Mouse (Mus musculus) G1E (cell line): Measurements from ENCODE around the gene Scfd2. TPM values are rescaled to one million over a fixed set of nuclear protein-coding genes. Genes with fewer than 3 reads are reported as not detected.

Experiments
- ATAC-seq: 2 replicates; pipeline ENCODE4 v1.8.0; 2016; ENCODE audit warnings: mild to moderate bottlenecking; ENCODE audit not compliant: insufficient number of reproducible peaks, poor library complexity, low FRiP score, severe bottlenecking; ENCODE audit errors: extremely low read depth
- DNase-seq: peaks from one replicate; pipeline ENCODE4 v3.0.0; 2012; ENCODE audit warnings: low spot score
- H3K27me3 ChIP-seq: 2 replicates; pipeline ENCODE4 v1.6.1; 2012; ENCODE audit warnings: mild to moderate bottlenecking, low read length, inconsistent platforms; ENCODE audit not compliant: insufficient read depth
- H3K36me3 ChIP-seq: replicated peaks from 2 replicates; pipeline ENCODE3; 2012; ENCODE audit warnings: mild to moderate bottlenecking, inconsistent platforms
- H3K4me1 ChIP-seq: 2 replicates; pipeline ENCODE4 v1.6.1; 2012; ENCODE audit warnings: low read depth, low read length, inconsistent platforms, mixed read lengths; ENCODE audit not compliant: insufficient read depth
- H3K4me3 ChIP-seq: 2 replicates; pipeline ENCODE4 v1.5.1; 2012; ENCODE audit warnings: low read depth, mild to moderate bottlenecking, inconsistent platforms, low read length, moderate library complexity, mixed read lengths
- H3K9me3 ChIP-seq: replicated peaks from 2 replicates; pipeline ENCODE4 v1.6.1; 2012; ENCODE audit warnings: inconsistent platforms
- CTCF ChIP-seq: IDR thresholded peaks from 2 replicates; pipeline ENCODE4 v1.5.1; 2012; ENCODE audit warnings: low read depth, low read length, inconsistent platforms, mixed read lengths
- GATA1 ChIP-seq: IDR thresholded peaks from 2 replicates; pipeline ENCODE4 v1.6.1; 2012; ENCODE audit warnings: borderline replicate concordance, low read length, inconsistent platforms, mixed read lengths
- GATA2 ChIP-seq: IDR thresholded peaks from 2 replicates; pipeline ENCODE4 v1.6.1; 2012; ENCODE audit warnings: low read depth, low read length, inconsistent platforms, borderline replicate concordance
- POLR2AphosphoS5 ChIP-seq: IDR thresholded peaks from 2 replicates; pipeline ENCODE4 v1.6.1; 2012; ENCODE audit warnings: low read depth, low read length, inconsistent platforms; ENCODE audit not compliant: insufficient replicate concordance
- TAL1 ChIP-seq: conservative IDR thresholded peaks from 2 replicates; pipeline ENCODE4 v1.6.1; 2012; ENCODE audit warnings: low read depth, low read length, inconsistent platforms, mixed read lengths
- polyA plus RNA-seq: library from polyadenylated mRNA; stranded (reverse); fragments of >175 nt; gene quantifications from 2 replicates; pipeline ENCODE4 v1.2.3, GENCODE M21; 2012
- total RNA-seq, 2 experiments: library from RNA; stranded (forward) in 1 of 2; stranded (reverse) in 1 of 2; fragments of 200-1000 nt in 1 of 2; fragments of >200 nt in 1 of 2; fragmentation: Nextera tagmentation in 1 of 2; gene quantifications; 2 replicates each; pipeline ENCODE4 v1.2.3; 2014 to 2017

The Scfd2 gene
- total and polyA plus RNA-seq, 3 experiments: 5.1 to 12.3 (median 8.9) TPM

DNA sequence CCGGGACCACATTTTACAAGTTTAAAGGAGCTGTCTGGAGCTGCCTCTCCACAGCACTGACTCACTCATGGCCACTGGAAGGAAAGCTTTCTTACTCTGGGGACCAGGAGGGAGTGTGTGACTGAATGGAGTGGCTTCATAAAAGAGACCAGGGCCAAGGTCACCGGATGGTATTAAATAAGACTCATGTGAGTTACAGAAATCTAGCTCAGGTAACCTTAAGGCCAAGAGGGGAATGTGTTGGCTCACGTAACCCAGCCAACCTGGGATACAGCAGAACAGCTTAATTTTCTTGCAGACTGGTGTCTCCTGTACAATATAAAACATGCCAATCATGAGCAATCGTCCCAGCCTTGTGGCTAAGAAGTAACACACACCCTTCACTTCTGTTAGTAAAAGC lies 267.0 kb downstream of the Scfd2 start:
- no peaks in the 10 kb centered on the region for H3K36me3 ChIP-seq
- TF ChIP-seq POLR2AphosphoS5: no peak
- TF ChIP-seq CTCF: no peak
- TF ChIP-seq GATA2: no peak
- TF ChIP-seq GATA1: no peak
- TF ChIP-seq TAL1: no peak
- no peak overlapping the region for H3K4me3 ChIP-seq
- no peaks in the 10 kb centered on the region for H3K4me1 ChIP-seq
- no peaks in the 10 kb centered on the region; the same call in 1 of the 2 replicates for H3K27me3 ChIP-seq
- no peaks in the 10 kb centered on the region for H3K9me3 ChIP-seq
- ATAC-seq: no peak
- DNase-seq: no peak

DNA sequence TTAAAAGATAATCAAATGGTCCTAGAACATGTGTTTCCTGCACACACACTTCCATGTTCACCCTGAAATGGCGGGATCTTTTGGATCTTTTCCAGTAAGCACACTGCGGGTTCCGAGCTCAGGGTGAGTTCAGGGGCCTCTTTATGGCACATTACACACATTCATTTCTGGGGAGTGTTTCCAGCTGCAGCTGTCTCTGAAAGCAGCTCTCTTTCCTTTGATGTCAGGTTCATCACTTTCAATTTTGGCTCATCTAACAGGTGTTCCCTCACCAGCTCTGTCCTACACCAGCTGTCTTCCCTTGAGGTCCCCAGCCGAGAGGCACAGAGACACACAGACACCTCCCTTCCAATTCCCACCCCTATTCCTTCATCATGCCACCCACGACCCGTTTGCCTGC lies 270.5 kb downstream of the Scfd2 start:
- H3K4me1 ChIP-seq: no peaks in the 10 kb centered on the region
- H3K36me3 ChIP-seq: no peaks in the 10 kb centered on the region
- no peak overlapping the region for H3K4me3 ChIP-seq
- TF ChIP-seq CTCF: no peak
- no peak for TF ChIP-seq TAL1
- TF ChIP-seq GATA1: no peak
- TF ChIP-seq GATA2: no peak
- no peak for TF ChIP-seq POLR2AphosphoS5
- DNase-seq (no peak), ATAC-seq (no peak)
- H3K27me3 ChIP-seq: no peaks in the 10 kb centered on the region; the same call in 1 of the 2 replicates
- no peaks in the 10 kb centered on the region for H3K9me3 ChIP-seq

DNA sequence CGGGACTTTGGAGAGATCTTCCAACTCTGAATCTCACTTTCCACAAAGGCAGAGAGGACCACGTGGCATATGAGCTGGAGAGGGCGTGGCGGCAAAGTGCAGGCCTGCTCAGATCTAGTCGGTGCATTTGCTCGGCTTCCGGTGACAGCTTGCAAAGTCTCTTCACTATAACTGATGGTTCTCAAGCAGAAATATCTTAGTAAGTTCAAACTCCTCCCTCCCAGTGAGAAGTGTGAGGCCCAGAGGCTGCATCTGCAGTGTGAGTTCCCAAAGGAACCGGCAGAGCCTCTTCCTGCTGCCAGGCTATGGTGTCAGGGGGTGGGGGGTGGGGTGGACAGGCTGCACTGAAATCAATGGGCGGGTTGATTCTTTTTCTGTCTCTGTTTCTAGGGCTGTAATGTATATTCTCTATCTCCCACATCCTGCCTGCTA lies 271.2 kb downstream of the Scfd2 start:
- no peak for TF ChIP-seq GATA2
- no peak for TF ChIP-seq TAL1
- no peak for TF ChIP-seq POLR2AphosphoS5
- TF ChIP-seq CTCF: no peak
- no peak for TF ChIP-seq GATA1
- Histone ChIP-seq H3K4me3 (no peak overlapping the region), H3K36me3 (no peaks in the 10 kb centered on the region), H3K9me3 (no peaks in the 10 kb centered on the region), H3K27me3 (no peaks in the 10 kb centered on the region; the same call in 1 of the 2 replicates), H3K4me1 (no peaks in the 10 kb centered on the region)
- DNase-seq (no peak), ATAC-seq (no peak)

DNA sequence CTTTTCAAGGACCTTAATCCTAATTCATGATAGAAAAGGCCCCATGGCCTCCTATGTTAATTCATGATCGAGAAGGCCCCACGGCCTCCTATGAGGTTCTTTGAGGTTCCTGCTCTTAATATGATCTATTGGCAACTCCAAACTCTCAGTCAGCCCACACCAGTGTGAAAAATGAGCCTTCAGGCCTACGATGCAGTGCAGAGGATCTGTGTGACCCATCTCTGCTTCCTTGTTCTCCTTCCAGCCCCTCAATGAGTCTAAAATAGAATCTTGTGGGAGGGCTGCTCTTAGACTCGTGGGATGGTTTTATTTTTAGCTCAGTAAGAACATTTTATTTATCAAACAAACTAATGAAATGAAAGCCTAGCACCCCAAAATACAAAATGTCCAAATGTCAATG lies 274.9 kb downstream of the Scfd2 start:
- TF ChIP-seq CTCF: no peak
- no peak for TF ChIP-seq POLR2AphosphoS5
- TF ChIP-seq GATA1: no peak
- no peak for TF ChIP-seq TAL1
- TF ChIP-seq GATA2: no peak
- no peaks in the 10 kb centered on the region for H3K4me1 ChIP-seq
- DNase-seq (no peak), ATAC-seq (no peak)
- H3K9me3 ChIP-seq: no peaks in the 10 kb centered on the region
- no peaks in the 10 kb centered on the region for H3K36me3 ChIP-seq
- no peak overlapping the region for H3K4me3 ChIP-seq
- H3K27me3 ChIP-seq: no peaks in the 10 kb centered on the region; the same call in 1 of the 2 replicates

DNA sequence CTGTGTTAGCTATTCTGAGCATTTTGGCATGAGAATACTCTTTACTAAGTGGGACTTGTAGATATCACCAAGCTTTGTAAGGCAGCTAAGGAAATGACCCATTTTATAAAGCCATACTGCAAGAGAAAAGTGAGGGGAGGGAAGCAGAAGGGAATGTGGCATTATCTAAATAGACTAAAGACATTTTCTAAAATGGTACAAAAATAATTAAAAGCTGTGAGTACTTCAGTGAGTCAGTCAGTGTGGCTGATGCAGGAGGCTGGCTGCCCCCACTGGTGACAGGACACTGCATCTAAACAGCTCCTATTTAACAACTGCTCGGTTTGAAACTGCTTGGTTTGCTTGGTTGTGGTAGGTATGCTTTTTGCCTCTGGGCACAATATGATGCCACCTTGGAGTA lies 276.6 kb downstream of the Scfd2 start:
- H3K4me3 ChIP-seq: no peak overlapping the region
- no peaks in the 10 kb centered on the region for H3K9me3 ChIP-seq
- DNase-seq: no peak
- no peak for ATAC-seq
- TF ChIP-seq GATA2 (no peak), POLR2AphosphoS5 (no peak), GATA1 (no peak), TAL1 (no peak), CTCF (no peak)
- H3K36me3 ChIP-seq: no peaks in the 10 kb centered on the region
- no peaks in the 10 kb centered on the region; the same call in 1 of the 2 replicates for H3K27me3 ChIP-seq
- no peaks in the 10 kb centered on the region for H3K4me1 ChIP-seq

DNA sequence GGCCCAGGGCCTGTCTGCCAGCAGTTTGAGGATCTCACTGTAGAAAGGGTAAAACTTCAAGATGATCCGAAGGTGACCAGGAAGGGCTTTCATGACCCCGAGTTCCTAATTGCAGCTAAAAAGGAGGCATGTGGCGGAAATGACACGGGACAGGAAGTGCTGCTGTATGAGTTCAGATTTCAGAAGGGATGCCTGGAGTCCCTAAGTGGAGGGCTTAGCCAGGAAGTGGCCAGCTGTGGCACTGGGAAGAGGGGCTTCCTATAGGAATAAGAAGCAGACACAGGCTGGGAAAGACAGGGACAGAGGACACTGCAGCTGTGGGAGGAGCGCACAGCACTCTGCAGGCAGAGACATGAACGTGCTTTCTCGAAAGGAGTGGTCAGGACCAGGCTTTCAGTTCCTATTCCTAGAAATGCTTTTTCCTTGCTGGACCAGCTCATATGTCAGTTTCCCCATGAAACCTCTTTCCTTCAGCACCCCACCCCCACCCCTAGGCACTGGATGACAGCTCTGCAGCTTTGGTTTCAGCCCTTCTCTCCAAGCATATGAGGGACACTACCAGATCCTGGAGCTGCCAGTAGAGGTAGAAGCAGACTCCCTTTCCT lies 277.7 kb downstream of the Scfd2 start:
- no peak overlapping the region for H3K4me3 ChIP-seq
- no peaks in the 10 kb centered on the region for H3K9me3 ChIP-seq
- ATAC-seq (no peak), DNase-seq (no peak)
- no peaks in the 10 kb centered on the region for H3K36me3 ChIP-seq
- TF ChIP-seq CTCF (no peak), POLR2AphosphoS5 (no peak), GATA1 (no peak), TAL1 (no peak), GATA2 (no peak)
- H3K4me1 ChIP-seq: no peaks in the 10 kb centered on the region
- no peaks in the 10 kb centered on the region; the same call in 1 of the 2 replicates for H3K27me3 ChIP-seq
